Mouse (Mus musculus): ENCODE measurements around the gene Vmn1r163.
"Not testable (repeated sequence)": the region's sequence is repeated elsewhere in the genome, so short reads cannot be mapped to it uniquely, and the experiment has no call there.

Vmn1r163 gene

DNA sequence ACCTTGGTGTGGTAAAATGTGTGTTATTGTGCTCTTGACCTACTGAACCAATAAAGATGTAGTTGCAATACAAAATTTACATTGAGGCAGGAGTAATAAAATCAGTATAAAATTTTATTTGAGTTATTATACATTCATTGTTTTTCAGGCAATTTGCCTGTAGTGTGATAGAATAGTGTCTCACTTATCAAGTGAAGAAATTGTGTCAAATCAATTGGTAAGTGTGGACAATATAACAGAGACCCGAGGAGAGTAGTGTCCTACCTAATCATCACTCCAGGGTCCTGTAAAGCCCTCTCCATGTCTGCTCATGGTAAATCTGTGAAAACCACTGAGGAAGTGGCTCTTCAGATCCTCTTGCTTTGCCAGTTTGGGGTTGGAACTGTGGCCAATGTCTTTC is at the start of gene Vmn1r163:
Gene Vmn1r163, plus strand, starts transcription at position 301 of the 400 bp plus-strand sequence.
- not testable (repeated sequence) for DNase-seq (ENCODE audit: low spot score)

- DNase-seq (ENCODE audit: low spot score) = not testable (repeated sequence)
Observed at GRCm38 (mm10) chr7:23019823-23020222, 35.5 kb upstream of the Vmn1r163 start, which contains the start of gene Gm4216. TSS of gene Gm4216 (minus strand) at chr7:23019923.

DNA sequence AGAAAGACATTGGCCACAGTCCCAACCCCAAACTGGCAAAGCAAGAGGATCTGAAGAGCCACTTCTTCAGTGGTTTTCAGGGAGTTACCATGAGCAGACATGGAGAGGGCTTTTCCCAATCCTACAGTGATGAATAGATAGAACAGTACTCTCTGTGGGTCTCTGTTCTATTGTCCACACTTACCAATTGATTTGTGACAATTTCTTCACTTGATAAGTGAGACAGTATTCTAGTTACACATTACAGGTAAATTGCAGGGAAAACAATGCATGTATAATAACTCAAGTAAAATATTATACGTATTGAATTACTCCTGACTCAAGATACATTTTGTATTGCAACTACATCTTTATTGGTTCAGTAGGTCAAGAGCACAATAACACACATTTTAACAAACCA is 12.0 kb downstream of the Vmn1r163 start, which contains the start of gene Gm8720:
Gene Gm8720, minus strand, starts transcription at position 101 of the 400 bp plus-strand sequence.
- DNase-seq (ENCODE audit: low spot score) = not testable (repeated sequence)
